Mouse (Mus musculus): ENCODE measurements around the gene Rars2. TPM values are rescaled to one million over a fixed set of nuclear protein-coding genes. Genes with fewer than 3 reads are reported as not detected.

Gene Rars2
- total and polyA plus RNA-seq, 3 experiments, result 47.7 to 60.3 TPM; not detected in 1

DNA sequence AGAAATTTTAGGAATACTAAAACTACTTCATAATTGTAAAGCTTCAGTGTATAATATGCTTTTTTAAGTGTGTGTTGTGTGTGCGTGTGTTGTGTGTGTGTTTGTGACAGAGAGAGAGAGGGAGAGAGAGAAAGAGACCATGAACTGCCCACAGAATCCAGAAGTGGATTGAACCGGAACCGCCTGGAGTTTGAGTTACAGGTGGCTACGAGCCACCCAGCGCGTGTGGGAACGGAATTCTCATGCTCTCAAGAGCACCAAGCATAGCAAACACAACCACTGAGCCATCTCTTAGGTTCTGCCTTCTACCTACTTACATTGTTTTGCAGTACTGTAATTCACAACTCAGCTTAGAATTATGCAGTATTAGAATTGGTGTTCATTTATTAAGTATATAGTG is 19.4 kb downstream of the Rars2 start:
- Histone ChIP-seq H3K4me3 (ENCODE audit: control insufficient read depth in 1 of 2, insufficient read depth in 1 of 2, low read depth in 2 of 2, low read length in 2 of 2) (no peak overlapping the region), H3K27me3 (ENCODE audit: control insufficient read depth in 1 of 2, insufficient read depth in 2 of 2, low read length in 2 of 2) (no peaks in the 10 kb centered on the region), H3K9ac (ENCODE audit: control insufficient read depth, low read depth, low read length, poor library complexity, severe bottlenecking) (no peak overlapping the region), H3K9me3 (replicated peaks; ENCODE audit: insufficient read depth, low read length) (no peaks in the 10 kb centered on the region), H3K4me1 (ENCODE audit: control insufficient read depth in 1 of 2, insufficient read depth in 2 of 2, low read length in 2 of 2) (no peaks in the 10 kb centered on the region), H3K36me3 (ENCODE audit: control insufficient read depth in 1 of 2, insufficient read depth in 2 of 2, low read length in 2 of 2) (peaks cover 0 to 7% of the 10 kb centered on the region in 2 experiments; a peak in 2 of 4 replicates), H3K79me2 (ENCODE audit: control insufficient read depth, insufficient read depth, low read length, poor library complexity) (no peaks in the 10 kb centered on the region), H3K27ac (ENCODE audit: control insufficient read depth, low read depth, low read length) (no peak overlapping the region)
- no peak for DNase-seq (ENCODE audit: low read depth, low spot score)
- TF ChIP-seq UBTF (IDR thresholded peaks at IDR 0.05; ENCODE audit: borderline replicate concordance, insufficient read depth, low read depth, low read length) (no peak), MAZ (IDR thresholded peaks at IDR 0.05; ENCODE audit: low read depth, low read length) (no peak), TBP (IDR thresholded peaks at IDR 0.05; ENCODE audit: low read depth, low read length) (no peak), JUND (IDR thresholded peaks at IDR 0.05; ENCODE audit: low read depth, low read length) (no peak), TAL1 (IDR thresholded peaks at IDR 0.05; ENCODE audit: low read length) (no peak), SIN3A (IDR thresholded peaks at IDR 0.05; ENCODE audit: low read length) (no peak), NELFE (IDR thresholded peaks at IDR 0.05; ENCODE audit: low read depth, low read length) (no peak), MAFK (IDR thresholded peaks at IDR 0.05; ENCODE audit: borderline replicate concordance, low read depth, low read length) (no peak), GATA1 (IDR thresholded peaks at IDR 0.05; ENCODE audit: low read depth, low read length) (no peak), RAD21 (IDR thresholded peaks at IDR 0.05; ENCODE audit: low read depth, low read length) (no peak), ZKSCAN1 (IDR thresholded peaks at IDR 0.05; ENCODE audit: low read depth, low read length) (no peak)

DNA sequence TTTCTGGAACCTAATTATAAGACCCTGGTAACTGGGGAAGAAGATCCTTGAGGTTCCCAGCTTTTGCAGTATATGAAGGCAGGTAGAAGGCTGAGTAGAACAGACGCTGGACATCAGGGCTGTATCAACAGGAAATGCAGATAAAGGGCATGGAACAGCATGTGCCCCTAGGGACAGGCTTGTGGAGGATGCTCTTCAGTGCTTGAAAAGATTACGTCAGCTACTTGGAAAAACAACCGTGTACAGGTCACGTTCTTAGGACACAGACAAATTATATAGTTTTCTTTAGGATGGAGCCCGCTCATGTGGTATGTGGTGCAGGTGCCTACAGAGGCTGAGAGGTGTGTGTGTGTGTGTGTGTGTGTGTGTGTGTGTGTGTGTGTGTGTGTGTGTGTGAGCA is 21.3 kb downstream of the Rars2 start:
- Histone ChIP-seq H3K9me3 (replicated peaks; ENCODE audit: insufficient read depth, low read length) (no peaks in the 10 kb centered on the region), H3K4me3 (ENCODE audit: control insufficient read depth in 1 of 2, insufficient read depth in 1 of 2, low read depth in 2 of 2, low read length in 2 of 2) (no peak overlapping the region), H3K27me3 (ENCODE audit: control insufficient read depth in 1 of 2, insufficient read depth in 2 of 2, low read length in 2 of 2) (no peaks in the 10 kb centered on the region), H3K36me3 (ENCODE audit: control insufficient read depth in 1 of 2, insufficient read depth in 2 of 2, low read length in 2 of 2) (peaks cover 0 to 7% of the 10 kb centered on the region in 2 experiments; a peak in 2 of 4 replicates), H3K27ac (ENCODE audit: control insufficient read depth, low read depth, low read length) (no peak overlapping the region), H3K79me2 (ENCODE audit: control insufficient read depth, insufficient read depth, low read length, poor library complexity) (no peaks in the 10 kb centered on the region), H3K9ac (ENCODE audit: control insufficient read depth, low read depth, low read length, poor library complexity, severe bottlenecking) (no peak overlapping the region), H3K4me1 (ENCODE audit: control insufficient read depth in 1 of 2, insufficient read depth in 2 of 2, low read length in 2 of 2) (no peaks in the 10 kb centered on the region)
- no peak for DNase-seq (ENCODE audit: low read depth, low spot score)
- no peak for TF ChIP-seq MAX (IDR thresholded peaks at IDR 0.05; ENCODE audit: low read length)
- TF ChIP-seq MEF2A (IDR thresholded peaks at IDR 0.05; ENCODE audit: extremely low read depth, insufficient replicate concordance, low read depth, low read length, poor library complexity, severe bottlenecking), result no peak
- TF ChIP-seq MAZ (IDR thresholded peaks at IDR 0.05; ENCODE audit: low read depth, low read length), result no peak
- TF ChIP-seq POLR2A (IDR thresholded peaks at IDR 0.05; ENCODE audit: control insufficient read depth in 1 of 2, insufficient read depth in 1 of 2, low read depth in 1 of 2, low read length in 2 of 2, poor library complexity in 1 of 2), result no peak
- TF ChIP-seq RCOR1 (IDR thresholded peaks at IDR 0.05; ENCODE audit: low read depth, low read length), result no peak
- no peak for TF ChIP-seq SMC3 (IDR thresholded peaks at IDR 0.05; ENCODE audit: low read depth, low read length)
- no peak for TF ChIP-seq POLR2AphosphoS5 (IDR thresholded peaks at IDR 0.05; ENCODE audit: borderline replicate concordance, low read depth, low read length)
- no peak for TF ChIP-seq GABPA (IDR thresholded peaks at IDR 0.05; ENCODE audit: low read depth, low read length)
- no peak for TF ChIP-seq CHD1 (IDR thresholded peaks at IDR 0.05; ENCODE audit: low read depth, low read length)
- no peak for TF ChIP-seq KAT2A (conservative IDR thresholded peaks at IDR 0.05; ENCODE audit: low read depth, low read length)
- TF ChIP-seq USF1 (IDR thresholded peaks at IDR 0.05; ENCODE audit: low read depth, low read length), result no peak
- no peak for TF ChIP-seq ZNF384 (IDR thresholded peaks at IDR 0.05; ENCODE audit: low read depth, low read length)
- TF ChIP-seq BHLHE40 (IDR thresholded peaks at IDR 0.05; ENCODE audit: borderline replicate concordance, low read depth, low read length), result no peak
- no peak for TF ChIP-seq ELF1 (IDR thresholded peaks at IDR 0.05; ENCODE audit: low read depth, low read length)

Measured in MEL (cell line).